Mouse (Mus musculus): ENCODE measurements around the gene Hoxa13.

Hoxa13 gene

GRCm38 (mm10) chr6:52270494-52271480 is 10.1 kb upstream of the Hoxa13 start:
- peak; percentile 91 for DNase-seq (ENCODE audit: low spot score)

- no peak for DNase-seq (ENCODE audit: low spot score)
These were observed 8.1 kb upstream of the Hoxa13 start for GRCm38 (mm10) chr6:52268756-52269155.

- no peak for DNase-seq (ENCODE audit: low spot score)
These were observed 7.7 kb upstream of the Hoxa13 start for GRCm38 (mm10) chr6:52268341-52268740.

GRCm38 (mm10) chr6:52267691-52268090 is 7.0 kb upstream of the Hoxa13 start:
- DNase-seq (ENCODE audit: low spot score): no peak

GRCm38 (mm10) chr6:52267221-52267620 is 6.5 kb upstream of the Hoxa13 start:
- DNase-seq (ENCODE audit: low spot score): no peak

- no peak for DNase-seq (ENCODE audit: low spot score)
These were observed 5.9 kb upstream of the Hoxa13 start for GRCm38 (mm10) chr6:52266666-52266985.

GRCm38 (mm10) chr6:52265913-52266665 is 5.4 kb upstream of the Hoxa13 start:
- DNase-seq (ENCODE audit: low spot score): no peak

GRCm38 (mm10) chr6:52265306-52265912 is 4.7 kb upstream of the Hoxa13 start:
- DNase-seq (ENCODE audit: low spot score): no peak

GRCm38 (mm10) chr6:52264106-52264790 is 3.6 kb upstream of the Hoxa13 start:
- DNase-seq (ENCODE audit: low spot score): no peak

- no peak for DNase-seq (ENCODE audit: low spot score)
These were observed 2.6 kb upstream of the Hoxa13 start for GRCm38 (mm10) chr6:52263321-52263585.

GRCm38 (mm10) chr6:52262463-52263320 is 2.0 kb upstream of the Hoxa13 start:
- DNase-seq (ENCODE audit: low spot score): no peak

GRCm38 (mm10) chr6:52261751-52262462 is 1.2 kb upstream of the Hoxa13 start:
- no peak for DNase-seq (ENCODE audit: low spot score)

GRCm38 (mm10) chr6:52259811-52260261 is 844 bp downstream of the Hoxa13 start:
- DNase-seq (ENCODE audit: low spot score): no peak

GRCm38 (mm10) chr6:52259081-52259790 is 1.4 kb downstream of the Hoxa13 start:
- DNase-seq (ENCODE audit: low spot score): no peak

GRCm38 (mm10) chr6:52256956-52257355 is 3.7 kb downstream of the Hoxa13 start:
- peak; percentile 90 for DNase-seq (ENCODE audit: low spot score)

GRCm38 (mm10) chr6:52253511-52254500 is 6.9 kb downstream of the Hoxa13 start:
- no peak for DNase-seq (ENCODE audit: low spot score)

GRCm38 (mm10) chr6:52252775-52253376 is 7.8 kb downstream of the Hoxa13 start:
- DNase-seq (ENCODE audit: low spot score): no peak

All from adipocyte (in vitro differentiated cells).